8 mouse cellular contexts compared by ENCODE assay signal in the genomic region with DNA sequence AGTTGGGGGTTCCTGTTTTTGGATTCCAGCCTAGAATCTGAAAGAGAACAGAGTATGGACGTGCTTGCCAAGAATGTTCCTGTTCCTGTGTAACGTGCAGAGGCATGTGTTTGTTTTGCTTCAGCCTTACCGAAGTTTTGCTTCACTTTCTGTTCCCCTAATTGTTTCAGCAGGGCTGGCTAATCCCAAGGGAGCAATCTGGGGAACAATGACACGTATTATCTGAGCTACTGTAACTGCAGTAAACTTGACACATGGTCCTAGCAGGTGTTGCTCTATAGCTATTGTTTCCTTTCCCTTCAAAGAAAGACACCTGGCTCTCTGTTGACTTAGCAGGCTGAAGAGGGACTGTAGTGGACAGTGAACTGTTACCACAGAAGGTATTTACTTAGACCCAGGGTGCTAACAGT. TPM values are rescaled to one million over a fixed set of nuclear protein-coding genes. Genes with fewer than 3 reads are reported as not detected.
DNase-seq lines count a peak whose midpoint lies in the region; ATAC-seq lines count a peak whose summit lies in the region.

No protein-coding gene starts in this region.

- no peak overlapping the region for H3K9ac ChIP-seq in embryonic facial prominence, embryonic 14.5 days (ENCODE audit: low read depth, low read length)

- H3K27me3 ChIP-seq in embryonic facial prominence, embryonic 14.5 days (replicated peaks; ENCODE audit: control insufficient read depth, insufficient read depth, low read length) = no peaks in the 10 kb centered on the region

- peak overlapping the region; percentile 30; the same call in 1 of the 2 replicates for H3K27ac ChIP-seq in embryonic facial prominence, embryonic 14.5 days (replicated peaks; ENCODE audit: low read depth, low read length)

- no peaks in the 10 kb centered on the region for H3K9me3 ChIP-seq in embryonic facial prominence, embryonic 14.5 days (ENCODE audit: control insufficient read depth, low read length)

- H3K4me3 ChIP-seq in embryonic facial prominence, embryonic 14.5 days (ENCODE audit: low read depth, low read length) = no peak overlapping the region

- intact Hi-C loops in heart, postnatal 36 days (cut with DNase I) = no loop called here

- no peaks in the 10 kb centered on the region for H3K36me3 ChIP-seq in embryonic facial prominence, embryonic 14.5 days (ENCODE audit: control insufficient read depth, insufficient read depth, low read length)

- ATAC-seq in embryonic facial prominence, embryonic 14.5 days (ENCODE audit: low read depth) = peak; percentile 86
- ATAC-seq in megakaryocyte progenitor cell, adult 5-6 weeks (replicated peaks; ENCODE audit: poor library complexity) = peak; percentile 83

- peak; percentile 15 for DNase-seq in layer of hippocampus, adult 11-12 months (ENCODE audit: low spot score)
- DNase-seq in layer of hippocampus, postnatal 25 days (ENCODE audit: extremely low spot score in 1 of 2, low spot score in 1 of 2) = no peak
- DNase-seq in embryonic facial prominence, embryonic 14.5 days (ENCODE audit: low spot score) = peak; percentile 89
- peak; percentile 50 to 58 for DNase-seq in heart, postnatal 36 days
- no peak for DNase-seq in cerebellum, postnatal 36 days
- no peak for DNase-seq in frontal cortex, adult 2 months (ENCODE audit: extremely low spot score in 1 of 2, low spot score in 1 of 2)
- DNase-seq in thymus, postnatal 0 days (ENCODE audit: low spot score) = no peak

- 0 out of 2 replicates have a peak, but pooled peaks cover 3% of the 10 kb centered on the region for H3K4me1 ChIP-seq in embryonic facial prominence, embryonic 14.5 days (ENCODE audit: control insufficient read depth, insufficient read depth, low read length)

- WGBS in embryonic facial prominence, embryonic 14.5 days = 16% methylated on average over 4 of the region's 4 CpGs

- H3K4me2 ChIP-seq in embryonic facial prominence, embryonic 14.5 days (ENCODE audit: low read depth, low read length) = no peak overlapping the region

RNA-seq across cellular contexts. Expression of a gene that starts 25.3 kb away (rescaled TPM):
- 10 to 100 TPM; 15.6 to 17.4 TPM for total RNA-seq in layer of hippocampus, postnatal 25 days (2021)
- polyA plus RNA-seq in embryonic facial prominence, embryonic 14.5 days (2014; fragmentation: Nextera tagmentation; extraction: Ambion mirVana) = 8.2 and 10.1 TPM in 2 replicates
- 10 to 100 TPM; 24.7 to 28.0 TPM for total RNA-seq in heart, postnatal 36 days (2021)
- total RNA-seq in megakaryocyte progenitor cell, adult 5-6 weeks (2015) = 0.10 and 1.6 TPM in 2 replicates
- total RNA-seq in megakaryocyte progenitor cell, adult 5-6 weeks (2017) = 0.12 and 0.17 TPM in 2 replicates
- polyA plus RNA-seq in frontal cortex, adult 2 months (2012; rRNA removed) = 6.9 and 7.9 TPM in 2 replicates
- polyA plus RNA-seq in thymus, postnatal 0 days (2015; fragmentation: Nextera tagmentation; extraction: Ambion mirVana) = 3.9 and 4.7 TPM in 2 replicates

Comparison
In these comparisons a context has a peak if more than half of its experiments do, and no peak if none do; other contexts are left out.
1. DNase-seq: peak in layer of hippocampus, adult 11-12 months (single experiment), embryonic facial prominence, embryonic 14.5 days (single experiment) and heart, postnatal 36 days (2 of 2); none in layer of hippocampus, postnatal 25 days (0 of 2), cerebellum, postnatal 36 days (0 of 2), frontal cortex, adult 2 months (0 of 2) and thymus, postnatal 0 days (single experiment).
2. RNA of a gene that starts 25.3 kb away (total RNA-seq): 24.7 to 28.0 TPM in heart, postnatal 36 days and 15.6 to 17.4 TPM in layer of hippocampus, postnatal 25 days; 0.10 to 1.6 TPM in megakaryocyte progenitor cell, adult 5-6 weeks; every median in the first group is over 4 times any median in the second.